In the genomic region with DNA sequence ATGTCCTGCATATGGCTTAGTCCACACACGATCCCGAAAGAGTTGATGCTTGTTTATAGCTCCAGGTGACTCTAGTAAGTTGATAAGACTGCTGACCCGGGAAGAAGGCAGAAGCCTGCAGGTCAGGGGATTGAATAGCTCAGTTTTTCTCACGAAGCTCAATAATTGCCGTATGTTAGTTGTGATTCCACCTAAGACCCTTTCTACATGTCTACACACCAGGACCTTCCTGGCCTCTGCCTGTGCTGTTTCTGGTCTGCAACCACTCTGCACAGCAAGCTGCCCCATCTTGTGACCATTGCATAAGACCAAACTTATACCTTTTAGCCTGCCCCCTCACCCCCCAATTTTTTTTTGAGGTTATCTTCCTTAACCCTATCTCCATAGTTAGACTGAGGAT, we compare ENCODE assay signal across 31 mouse cellular contexts. TPM values are rescaled to one million over a fixed set of nuclear protein-coding genes. Genes with fewer than 3 reads are reported as not detected.
"Had no signal": no experiment of that assay in that cellular context is flagged by ENCODE, and none has a peak within 500 bp of the region (broad histone marks: within the 10 kb centered on the region; RNA-seq: fewer than 3 reads in every experiment).

No protein-coding gene starts in this region.

- H3K4me1 ChIP-seq: liver, embryonic 15.5 days; midbrain, embryonic 12.5 days; midbrain, embryonic 13.5 days; midbrain, embryonic 15.5 days had no signal

- ATAC-seq: liver, embryonic 12.5 days; liver, postnatal 0 days; lung, postnatal 0 days; midbrain, embryonic 13.5 days; midbrain, embryonic 15.5 days; midbrain, embryonic 16.5 days had no signal

- H3K4me3 ChIP-seq: limb, embryonic 10.5 days; limb, embryonic 12.5 days; limb, embryonic 13.5 days; limb, embryonic 15.5 days; liver, embryonic 12.5 days; liver, embryonic 13.5 days; liver, embryonic 15.5 days; lung, embryonic 15.5 days; megakaryocyte, embryonic 14.5 days; midbrain, embryonic 10.5 days; midbrain, embryonic 12.5 days; midbrain, embryonic 13.5 days; midbrain, embryonic 15.5 days; myocyte; neural tube, embryonic 12.5 days; neural tube, embryonic 13.5 days had no signal

- H3K27me3 ChIP-seq: limb, embryonic 12.5 days; limb, embryonic 13.5 days; limb, embryonic 15.5 days; liver, embryonic 13.5 days; liver, embryonic 15.5 days; lung, embryonic 15.5 days; midbrain, embryonic 12.5 days; midbrain, embryonic 13.5 days; midbrain, embryonic 15.5 days; neural tube, embryonic 12.5 days; neural tube, embryonic 13.5 days had no signal

- DNase-seq: left cerebral cortex, postnatal 4 days; liver; liver, embryonic 13.5 days; liver, postnatal 0 days; lung, adult 18-20 months; lung, adult 2 months; lung, embryonic 14.5 days; lung, postnatal 10 days; lung, postnatal 14 days; lung, postnatal 36 days had no signal

- H3K9me3 ChIP-seq: limb, embryonic 10.5 days; limb, embryonic 12.5 days; limb, embryonic 15.5 days; liver, embryonic 12.5 days; liver, embryonic 13.5 days; liver, embryonic 15.5 days; lung, embryonic 15.5 days; midbrain, embryonic 10.5 days; midbrain, embryonic 12.5 days; midbrain, embryonic 13.5 days had no signal

- H3K36me3 ChIP-seq: limb, embryonic 10.5 days; limb, embryonic 12.5 days; limb, embryonic 13.5 days; limb, embryonic 15.5 days; liver, embryonic 12.5 days; liver, embryonic 13.5 days; liver, embryonic 15.5 days; lung, embryonic 15.5 days; midbrain, embryonic 10.5 days; midbrain, embryonic 12.5 days; midbrain, embryonic 13.5 days; midbrain, embryonic 15.5 days; neural tube, embryonic 12.5 days; neural tube, embryonic 13.5 days had no signal

- H3K9ac ChIP-seq: limb, embryonic 12.5 days; limb, embryonic 13.5 days; limb, embryonic 15.5 days; liver, embryonic 12.5 days; liver, embryonic 13.5 days; liver, embryonic 14.5 days; liver, embryonic 15.5 days; liver, postnatal 0 days; lung, embryonic 14.5 days; lung, embryonic 15.5 days; midbrain, embryonic 12.5 days; midbrain, embryonic 13.5 days; midbrain, embryonic 15.5 days; neural tube, embryonic 12.5 days; neural tube, embryonic 13.5 days had no signal

- H3K27ac ChIP-seq: limb, embryonic 12.5 days; limb, embryonic 15.5 days; liver, embryonic 12.5 days; liver, embryonic 13.5 days; liver, embryonic 14.5 days; liver, embryonic 15.5 days; macrophage; midbrain, embryonic 10.5 days; midbrain, embryonic 12.5 days; midbrain, embryonic 13.5 days; midbrain, embryonic 15.5 days; neural tube, embryonic 12.5 days had no signal

- H3K4me2 ChIP-seq: limb, embryonic 12.5 days; limb, embryonic 13.5 days; limb, embryonic 15.5 days; liver, embryonic 11.5 days; liver, embryonic 12.5 days; liver, embryonic 13.5 days; liver, embryonic 15.5 days; lung, embryonic 14.5 days; midbrain, embryonic 12.5 days; midbrain, embryonic 13.5 days; midbrain, embryonic 15.5 days; neural tube, embryonic 12.5 days; neural tube, embryonic 13.5 days had no signal

RNA-seq across cellular contexts. Expression of gene Adam12, which starts 57.2 kb away (rescaled TPM):
- total RNA-seq: monocyte, adult 5-6 weeks had no signal
- polyA plus RNA-seq: macrophage had no signal
